Mouse (Mus musculus) spleen, adult 2 months (tissue): ENCODE measurements around the gene Mef2c.

Source experiments
- CTCF ChIP-seq: fragments of 200-500 bp; IDR thresholded peaks from 2 replicates; pipeline ENCODE4 v1.5.1; 2011; ENCODE audit warnings: mild to moderate bottlenecking, inconsistent platforms; ENCODE audit not compliant: insufficient read depth, insufficient read length, insufficient replicate concordance; ENCODE audit errors: extremely low read depth
- POLR2A ChIP-seq: fragments of 200-500 bp; IDR thresholded peaks from 2 replicates; pipeline ENCODE4 v1.6.1; 2011; ENCODE audit warnings: low read depth, low read length, inconsistent platforms

DNA sequence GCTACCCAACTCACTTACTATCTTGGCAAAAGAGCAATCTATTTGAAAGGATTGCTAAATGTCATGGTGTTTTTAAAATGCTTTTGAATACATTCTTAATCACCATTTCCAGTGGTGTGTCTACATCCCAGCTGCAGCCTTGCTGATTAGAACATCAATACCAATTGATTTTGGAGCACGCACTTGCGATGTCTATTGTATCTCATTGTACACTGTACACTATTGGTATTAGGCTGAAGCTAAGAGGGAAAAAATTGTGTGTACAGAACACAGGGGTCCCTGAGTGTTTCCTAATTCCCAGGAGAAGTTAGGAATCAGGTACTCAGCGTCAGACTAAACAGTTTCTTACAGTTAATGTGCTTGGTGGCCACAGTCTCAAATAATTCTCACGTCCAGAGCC is 19.6 kb upstream of the Mef2c start:
- no peak for TF ChIP-seq POLR2A
- no peak for TF ChIP-seq CTCF
